Mouse (Mus musculus) intestine, embryonic 16.5 days (tissue): ENCODE measurements at regions not wholly inside any gene's neighbourhood (a gene's known extent, or its start where the extent isn't known, plus 50 kb on each side); places are given as distances from the start of the nearest gene placed in this dataset.

Source experiments
- ATAC-seq: fragments of 200-750 bp; cut with Nextera tagmentation; 2 replicates; pipeline ENCODE4 v1.8.0; 2017; ENCODE audit warnings: moderate TSS enrichment, moderate library complexity
- H3K27ac ChIP-seq: fragments of 300-500 bp; sonication (generic); 2 replicates; pipeline ENCODE4 v1.5.1; 2014; ENCODE audit warnings: mild to moderate bottlenecking, low read length
- H3K27me3 ChIP-seq: fragments of 300-500 bp; sonication (generic); replicated peaks from 2 replicates; pipeline ENCODE4 v1.6.1; 2014; ENCODE audit warnings: low read length, control low read depth, mixed read lengths; ENCODE audit not compliant: control insufficient read depth, insufficient read depth
- H3K36me3 ChIP-seq: fragments of 300-500 bp; sonication (generic); 2 replicates; pipeline ENCODE4 v1.6.1; 2014; ENCODE audit warnings: low read length, control low read depth; ENCODE audit not compliant: control insufficient read depth, insufficient read depth
- H3K4me1 ChIP-seq: fragments of 300-500 bp; sonication (generic); 2 replicates; pipeline ENCODE4 v1.6.1; 2014; ENCODE audit warnings: low read length, control low read depth, mixed read lengths; ENCODE audit not compliant: control insufficient read depth, insufficient read depth
- H3K4me2 ChIP-seq: fragments of 300-500 bp; sonication (generic); 2 replicates; pipeline ENCODE4 v1.6.1; 2014; ENCODE audit warnings: low read depth, low read length, control low read depth
- H3K4me3 ChIP-seq: fragments of 300-500 bp; sonication (generic); 2 replicates; pipeline ENCODE4 v1.5.1; 2014; ENCODE audit warnings: mild to moderate bottlenecking, low read length
- H3K9ac ChIP-seq: fragments of 300-500 bp; sonication (generic); 2 replicates; pipeline ENCODE4 v1.6.1; 2014; ENCODE audit warnings: low read depth, low read length
- H3K9me3 ChIP-seq: fragments of 300-500 bp; sonication (generic); 2 replicates; pipeline ENCODE4 v1.6.1; 2016; ENCODE audit warnings: low read length, control low read depth; ENCODE audit not compliant: control insufficient read depth
- WGBS: fragments of 180-500 bp; shearing (Covaris S2); extraction: QIAGEN DNeasy Blood & Tissue Kit; methylation state at CpG from one replicate; pipeline ENCODE4 v1.1.7; 2014; 5-methylcytosine and 5-hydroxymethylcytosine counted together

- no peak overlapping the region for H3K27ac ChIP-seq
- H3K9me3 ChIP-seq: no peaks in the 10 kb centered on the region
- no peaks in the 10 kb centered on the region for H3K4me1 ChIP-seq
- H3K4me3 ChIP-seq: no peak overlapping the region
- H3K9ac ChIP-seq: no peak overlapping the region
- H3K4me2 ChIP-seq: no peak overlapping the region
- H3K27me3 ChIP-seq: no peaks in the 10 kb centered on the region
- WGBS: 88% methylated on average over 5 of the region's 5 CpGs
- no peaks in the 10 kb centered on the region for H3K36me3 ChIP-seq
- ATAC-seq: no peak
These were observed 60.8 kb upstream of the Snap25 start for GRCm38 (mm10) chr2:136652206-136653003.
